Mouse (Mus musculus) olfactory bulb, adult 2 months (tissue): ENCODE data around the gene Gabbr2. TPM values are rescaled to one million over a fixed set of nuclear protein-coding genes. Genes with fewer than 3 reads are reported as not detected.

ENCODE experiments used
- H3K27ac ChIP-seq: fragments of 200-500 bp; 2 replicates; pipeline ENCODE4 v1.5.1; 2012; ENCODE audit warnings: low read depth, low read length; ENCODE audit not compliant: insufficient read depth
- H3K4me1 ChIP-seq: fragments of 200-500 bp; 2 replicates; pipeline ENCODE4 v1.6.1; 2012; ENCODE audit warnings: low read length; ENCODE audit not compliant: control insufficient read depth, insufficient read depth
- H3K4me3 ChIP-seq: fragments of 200-500 bp; 2 replicates; pipeline ENCODE4 v1.5.1; 2012; ENCODE audit warnings: mild to moderate bottlenecking, low read depth, low read length, moderate library complexity; ENCODE audit not compliant: insufficient read depth
- CTCF ChIP-seq: fragments of 200-500 bp; IDR thresholded peaks from 2 replicates; pipeline ENCODE4 v1.5.1; 2012; ENCODE audit warnings: low read depth, mild to moderate bottlenecking, low read length, moderate library complexity; ENCODE audit not compliant: insufficient read depth
- POLR2A ChIP-seq: fragments of 200-500 bp; IDR thresholded peaks from 2 replicates; pipeline ENCODE4 v1.6.1; 2012; ENCODE audit warnings: mild to moderate bottlenecking, low read depth, low read length, moderate library complexity; ENCODE audit not compliant: insufficient read depth
- WGBS: fragments of 180-500 bp; shearing (Covaris S2); methylation state at CpG from one replicate; pipeline ENCODE4 v1.1.7; 2018; 5-methylcytosine and 5-hydroxymethylcytosine counted together
- polyA plus RNA-seq: library from polyadenylated mRNA; stranded (reverse); fragments of >200 nt; gene quantifications from 2 replicates; pipeline ENCODE4 v1.2.4, GENCODE M21; 2012; ENCODE audit warnings: low replicate concordance; ENCODE audit not compliant: missing spikeins, insufficient read depth, insufficient read length

The Gabbr2 gene
- polyA plus RNA-seq, 1 experiment = not detected

DNA sequence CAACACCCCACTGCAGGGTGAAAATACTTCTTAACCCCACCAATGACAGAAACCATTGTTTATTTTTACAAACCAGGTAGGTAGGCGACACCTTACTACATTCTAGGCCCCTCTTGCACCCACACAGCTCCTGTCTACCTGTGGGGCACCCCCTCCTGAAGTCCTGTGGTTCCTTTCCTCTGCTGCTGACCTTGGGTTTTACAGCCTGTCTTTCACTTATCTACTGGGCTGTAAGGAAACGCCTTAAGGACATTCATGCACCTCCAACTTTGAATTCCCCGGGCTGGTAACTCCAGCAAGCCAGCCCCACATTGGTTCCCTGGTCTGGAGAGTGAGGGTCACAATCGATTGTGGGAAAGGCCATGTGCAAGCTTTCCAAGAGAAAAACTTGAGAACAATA lies 34.7 kb downstream of the Gabbr2 start:
- no peak overlapping the region for H3K27ac ChIP-seq
- TF ChIP-seq CTCF = no peak
- TF ChIP-seq POLR2A = no peak
- H3K4me1 ChIP-seq = peaks cover 15% of the 10 kb centered on the region

GRCm38 (mm10) chr4:46953021-46953420 lies 38.7 kb downstream of the Gabbr2 start:
- WGBS = 92% methylated on average over 7 of the region's 7 CpGs
- TF ChIP-seq POLR2A (no peak), CTCF (no peak)
- H3K27ac ChIP-seq = no peak overlapping the region
- peaks cover 12% of the 10 kb centered on the region for H3K4me1 ChIP-seq
- H3K4me3 ChIP-seq = no peak overlapping the region

More for the DNA sequence above, 34.7 kb downstream of the Gabbr2 start:
- H3K4me3 ChIP-seq = no peak overlapping the region
- 80% methylated on average over 4 of the region's 4 CpGs for WGBS

GRCm38 (mm10) chr4:46952562-46952961 lies 39.1 kb downstream of the Gabbr2 start:
- Histone ChIP-seq H3K4me3 (no peak overlapping the region), H3K27ac (no peak overlapping the region), H3K4me1 (peaks cover 7% of the 10 kb centered on the region)
- TF ChIP-seq CTCF (no peak), POLR2A (no peak)
- 93% methylated on average over 4 of the region's 4 CpGs for WGBS

DNA sequence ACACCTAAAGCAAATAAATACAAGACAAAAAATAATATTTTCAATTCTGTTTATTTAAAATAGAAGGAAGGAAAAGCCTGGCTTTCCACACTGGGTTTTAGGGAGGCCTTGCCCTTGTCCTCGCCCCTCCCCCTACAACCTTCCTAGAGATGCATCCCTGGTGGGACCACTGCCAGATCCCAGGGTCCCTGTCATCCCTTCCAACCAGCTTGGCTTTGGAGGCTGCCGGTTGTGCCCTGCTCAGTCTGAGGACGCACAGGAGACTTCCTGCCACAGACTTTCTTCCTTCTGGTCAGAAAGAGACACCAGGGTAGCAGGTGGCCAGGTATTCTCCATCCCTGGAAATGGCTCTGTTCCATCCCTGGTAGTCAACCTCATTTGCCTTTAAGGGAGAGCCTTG lies 57.4 kb downstream of the Gabbr2 start:
- TF ChIP-seq POLR2A (no peak), CTCF (no peak)
- WGBS = 84% methylated on average over 3 of the region's 3 CpGs
- H3K4me3 ChIP-seq = no peak overlapping the region

GRCm38 (mm10) chr4:46933590-46933989 lies 58.1 kb downstream of the Gabbr2 start:
- 89% methylated on average over 2 of the region's 2 CpGs for WGBS
- TF ChIP-seq POLR2A (no peak), CTCF (no peak)
- H3K4me3 ChIP-seq = no peak overlapping the region
- H3K4me1 ChIP-seq = peaks cover 34% of the 10 kb centered on the region
- no peak overlapping the region for H3K27ac ChIP-seq

More for the DNA sequence above, 57.4 kb downstream of the Gabbr2 start:
- H3K27ac ChIP-seq = no peak overlapping the region
- peaks cover 29% of the 10 kb centered on the region for H3K4me1 ChIP-seq

GRCm38 (mm10) chr4:46931706-46932397 lies 59.8 kb downstream of the Gabbr2 start:
- Histone ChIP-seq H3K27ac (no peak overlapping the region), H3K4me3 (no peak overlapping the region), H3K4me1 (peaks cover 36% of the 10 kb centered on the region)
- 62% methylated on average over 9 of the region's 9 CpGs for WGBS
- no peak for TF ChIP-seq CTCF
- no peak for TF ChIP-seq POLR2A

- no peak overlapping the region for H3K4me3 ChIP-seq
- TF ChIP-seq CTCF (no peak), POLR2A (no peak)
- WGBS = 31% methylated on average over 3 of the region's 3 CpGs
- peaks cover 30% of the 10 kb centered on the region for H3K4me1 ChIP-seq
- H3K27ac ChIP-seq = no peak overlapping the region
These were observed 63.6 kb downstream of the Gabbr2 start for GRCm38 (mm10) chr4:46928112-46928511.

- no peak overlapping the region for H3K27ac ChIP-seq
- no peak for TF ChIP-seq CTCF
- no peak for TF ChIP-seq POLR2A
- H3K4me1 ChIP-seq = peaks cover 20% of the 10 kb centered on the region
- no peak overlapping the region for H3K4me3 ChIP-seq
- 37% methylated on average over 8 of the region's 8 CpGs for WGBS
These were observed 72.5 kb downstream of the Gabbr2 start for GRCm38 (mm10) chr4:46919144-46919543.

DNA sequence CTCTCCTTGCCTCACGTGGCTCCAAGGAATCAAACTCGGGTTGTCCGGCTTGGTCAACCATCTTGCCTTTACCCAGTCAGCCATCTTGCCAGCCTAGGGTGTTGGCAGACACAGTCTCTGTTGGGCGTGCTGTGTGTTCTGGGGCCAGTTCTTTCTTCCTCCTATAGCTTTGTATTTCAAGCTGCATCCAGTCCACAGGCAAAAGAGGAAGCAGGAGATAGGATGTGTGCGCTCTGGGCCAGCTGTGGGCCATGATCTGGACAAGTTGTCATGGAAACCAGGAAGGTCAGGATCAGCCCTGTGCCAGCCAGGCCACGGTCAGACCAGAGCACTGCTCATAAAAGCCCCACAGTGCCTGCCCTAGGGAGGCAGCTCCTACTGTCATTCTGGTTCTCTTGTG lies 74.9 kb downstream of the Gabbr2 start:
- Histone ChIP-seq H3K27ac (no peak overlapping the region), H3K4me1 (peaks cover 27% of the 10 kb centered on the region), H3K4me3 (no peak overlapping the region)
- no peak for TF ChIP-seq CTCF
- no peak for TF ChIP-seq POLR2A
- WGBS = 90% methylated on average over 6 of the region's 6 CpGs
